Mouse (Mus musculus) liver, embryonic 14.5 days (tissue): ENCODE data around the gene Kif1a. TPM values are rescaled to one million over a fixed set of nuclear protein-coding genes. Genes with fewer than 3 reads are reported as not detected.
A peak's percentile ranks its signal among the peaks of the same experiment; 100 is the strongest.
"Not testable (repeated sequence)": the region's sequence is repeated elsewhere in the genome, so short reads cannot be mapped to it uniquely, and the experiment has no call there.

ENCODE experiments used
- ATAC-seq: fragments of 200-750 bp; cut with Nextera tagmentation; 2 replicates; pipeline ENCODE4 v1.8.0; 2017; ENCODE audit warnings: moderate number of reproducible peaks, mild to moderate bottlenecking, moderate library complexity; ENCODE audit not compliant: insufficient read depth
- DNase-seq, 3 experiments: peaks; one replicate each; pipeline ENCODE4 v3.0.0-alpha.2; 2012 to 2013; ENCODE audit warnings: low read depth in 3 of 3, low spot score in 3 of 3
- H3K27ac ChIP-seq: fragments of 300-500 bp; sonication (generic); 2 replicates; pipeline ENCODE4 v1.5.1; 2014; ENCODE audit warnings: moderate library complexity, mild to moderate bottlenecking, control low read depth, inconsistent platforms
- H3K27me3 ChIP-seq: fragments of 300-500 bp; sonication (generic); 2 replicates; pipeline ENCODE4 v1.6.1; 2014; ENCODE audit warnings: mild to moderate bottlenecking, low read length, moderate library complexity; ENCODE audit not compliant: control insufficient read depth, insufficient read depth
- H3K36me3 ChIP-seq: fragments of 300-500 bp; sonication (generic); replicated peaks from 2 replicates; pipeline ENCODE4 v1.6.1; 2014; ENCODE audit warnings: low read depth; ENCODE audit not compliant: control insufficient read depth, insufficient read depth
- H3K4me1 ChIP-seq, 2 experiments: fragments of 200-500 bp in 1 of 2; fragments of 300-500 bp in 1 of 2; sonication (generic) in 1 of 2; replicated peaks; 2 replicates each; pipeline ENCODE4 v1.6.1; 2012 to 2014; ENCODE audit warnings: antibody characterized with exemption in 1 of 2, inconsistent platforms in 1 of 2, low read length in 1 of 2; ENCODE audit not compliant: control insufficient read depth in 2 of 2, insufficient read depth in 2 of 2
- H3K4me2 ChIP-seq: fragments of 300-500 bp; sonication (generic); 2 replicates; pipeline ENCODE4 v1.6.1; 2014; ENCODE audit warnings: low read depth, mild to moderate bottlenecking, control low read depth, moderate library complexity
- H3K4me3 ChIP-seq, 2 experiments: fragments of 200-500 bp in 1 of 2; fragments of 300-500 bp in 1 of 2; sonication (generic) in 1 of 2; 2 replicates each; pipeline ENCODE4 v1.5.1; 2012 to 2014; ENCODE audit warnings: low read depth in 2 of 2, low read length in 2 of 2, mild to moderate bottlenecking in 2 of 2, control low read depth in 1 of 2, inconsistent platforms in 1 of 2, moderate library complexity in 1 of 2; ENCODE audit not compliant: insufficient read depth in 1 of 2
- H3K9ac ChIP-seq: fragments of 300-500 bp; sonication (generic); replicated peaks from 2 replicates; pipeline ENCODE4 v1.6.1; 2014; ENCODE audit warnings: mild to moderate bottlenecking, control low read depth, moderate library complexity
- H3K9me3 ChIP-seq: fragments of 300-500 bp; sonication (generic); 2 replicates; pipeline ENCODE4 v1.6.1; 2016; ENCODE audit warnings: low read length, mixed read lengths; ENCODE audit not compliant: control insufficient read depth
- CTCF ChIP-seq: IDR thresholded peaks from 2 replicates; pipeline ENCODE4 v1.5.1; 2016; ENCODE audit warnings: antibody characterized with exemption, low read depth, control low read depth
- EP300 ChIP-seq: IDR thresholded peaks from 2 replicates; pipeline ENCODE4 v1.6.1; 2016; ENCODE audit warnings: antibody characterized with exemption, low read depth
- WGBS: fragments of 180-500 bp; shearing (Covaris S2); extraction: QIAGEN DNeasy Blood & Tissue Kit; methylation state at CpG from one replicate; pipeline ENCODE4 v1.1.7; 2014; ENCODE audit not compliant: insufficient replicate concordance; 5-methylcytosine and 5-hydroxymethylcytosine counted together
- polyA plus RNA-seq, 2 experiments: library from polyadenylated mRNA; depleted of rRNA in 1 of 2; stranded (reverse) in 1 of 2; unstranded in 1 of 2; fragments of >200 nt; fragmentation: Nextera tagmentation in 1 of 2; extraction: Ambion mirVana in 1 of 2; gene quantifications; 2 replicates each; pipeline versions ENCODE4 v1.2.1 to v1.2.3; 2012 to 2014

The Kif1a gene
- polyA plus RNA-seq, 2 experiments = 0.07 to 0.27 TPM

DNA sequence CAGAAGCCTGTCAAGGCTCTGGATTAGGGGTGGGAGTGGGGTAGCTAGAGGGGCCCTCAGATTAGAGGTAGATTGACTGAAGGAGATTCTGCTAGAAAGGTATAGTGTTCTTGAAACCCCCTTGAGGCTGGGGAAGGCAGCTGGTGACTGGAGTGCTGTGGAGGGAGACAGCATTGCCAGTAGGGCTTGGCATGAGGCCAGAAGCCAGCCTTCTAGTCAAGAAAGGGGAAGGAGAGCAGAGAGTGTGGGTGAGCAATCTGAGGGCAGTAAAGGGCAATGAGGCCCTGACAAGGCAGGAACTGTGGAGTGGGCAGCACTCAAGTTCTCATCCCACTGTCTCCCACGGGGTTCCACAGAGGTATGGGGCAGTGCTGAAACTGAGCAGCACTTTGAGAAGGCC lies 128.9 kb downstream of the Kif1a start:
- Histone ChIP-seq H3K27me3 (no peaks in the 10 kb centered on the region), H3K4me1 (no peaks in the 10 kb centered on the region), H3K27ac (no peak overlapping the region), H3K9ac (no peak overlapping the region), H3K4me3 (no peak overlapping the region), H3K9me3 (no peaks in the 10 kb centered on the region), H3K36me3 (no peaks in the 10 kb centered on the region), H3K4me2 (no peak overlapping the region)
- TF ChIP-seq EP300 (no peak), CTCF (no peak)
- WGBS = 23% methylated on average over 1 of the region's 1 CpGs
- DNase-seq (peak in 2 of 3 experiments; percentile 14), ATAC-seq (no peak)

DNA sequence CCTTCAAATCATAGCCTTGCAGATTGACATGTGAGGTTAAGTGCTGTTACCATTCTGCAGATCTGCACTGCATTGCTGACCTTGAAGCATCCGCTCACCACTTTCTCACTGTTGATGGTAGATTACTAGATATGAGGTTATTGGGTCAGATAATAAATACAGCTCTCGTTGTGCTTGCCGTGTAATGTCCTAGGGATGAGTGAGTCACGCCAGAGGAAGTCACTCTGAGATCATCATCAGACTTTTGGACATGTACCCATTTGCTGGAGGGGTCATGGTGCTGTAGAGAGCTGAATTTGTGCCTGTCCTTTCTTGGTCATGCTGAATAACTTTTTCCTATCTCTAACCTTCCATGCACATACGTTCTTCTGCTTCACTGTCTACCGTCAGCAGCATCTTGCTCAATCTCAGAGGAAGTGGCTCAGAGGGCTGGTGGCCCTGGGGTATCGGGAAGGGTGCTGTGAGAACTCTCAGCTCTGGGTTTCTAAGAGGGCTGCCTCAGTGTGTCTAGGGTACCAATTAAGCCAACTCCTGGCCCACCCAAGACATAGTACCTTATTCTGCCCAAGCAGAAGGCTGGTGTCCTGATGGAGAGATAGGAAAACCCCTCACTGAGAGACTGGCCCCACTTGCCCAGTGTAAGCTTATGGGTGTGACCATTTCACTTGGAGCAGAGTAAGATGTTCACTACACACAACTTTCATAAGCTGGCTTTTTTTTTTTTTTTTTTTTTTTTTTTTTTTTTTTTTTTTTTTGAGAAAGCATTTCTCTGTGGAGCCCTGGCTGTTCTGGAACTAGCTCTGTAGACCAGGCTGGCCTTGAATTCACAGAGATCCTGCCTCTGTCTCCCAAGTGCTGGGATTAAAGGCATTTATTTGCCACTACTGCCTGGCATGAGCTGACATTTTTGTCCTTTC lies 129.6 kb downstream of the Kif1a start:
- no peak overlapping the region for H3K4me3 ChIP-seq
- H3K9me3 ChIP-seq = no peaks in the 10 kb centered on the region
- H3K27me3 ChIP-seq = no peaks in the 10 kb centered on the region
- H3K36me3 ChIP-seq = no peaks in the 10 kb centered on the region
- no peak overlapping the region for H3K27ac ChIP-seq
- TF ChIP-seq EP300 (no peak), CTCF (no peak)
- DNase-seq (peak in 1 of 3 experiments; percentile 27), ATAC-seq (no peak)
- 36% methylated on average over 7 of the region's 7 CpGs for WGBS
- no peak overlapping the region for H3K9ac ChIP-seq
- no peaks in the 10 kb centered on the region for H3K4me1 ChIP-seq
- H3K4me2 ChIP-seq = no peak overlapping the region

DNA sequence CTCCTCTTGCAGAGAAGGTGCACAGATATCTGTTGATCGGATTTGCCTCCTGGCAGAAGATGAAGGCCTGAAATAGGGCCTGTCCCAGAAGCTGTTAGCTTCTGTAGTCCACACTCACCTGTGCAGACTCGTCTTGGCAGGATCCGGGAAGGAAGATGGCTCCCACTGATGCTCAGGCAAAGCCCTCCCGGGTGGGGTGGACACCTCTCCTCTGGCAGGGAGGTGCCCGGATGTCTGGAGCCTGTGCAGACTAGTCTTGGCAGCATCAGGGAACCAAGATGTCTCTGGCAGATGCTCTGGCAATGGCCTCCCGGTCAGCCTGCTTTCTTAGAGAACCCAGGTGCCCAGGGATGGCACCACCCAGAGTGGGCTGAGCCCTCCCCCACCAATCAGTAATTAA lies 131.0 kb downstream of the Kif1a start:
- 66% methylated on average over 6 of the region's 6 CpGs for WGBS
- not testable (repeated sequence) for H3K27ac ChIP-seq, H3K9ac ChIP-seq, DNase-seq, ATAC-seq, H3K4me1 ChIP-seq, H3K4me3 ChIP-seq, H3K4me2 ChIP-seq, H3K36me3 ChIP-seq, H3K9me3 ChIP-seq, H3K27me3 ChIP-seq

Other genes starting within 250 kb of the Kif1a start
- gene Ankmy1, start 199.0 kb downstream of the Kif1a start, polyA plus RNA-seq (2012; rRNA removed) = 0.02 and 0.05 TPM in 2 replicates
- not detected in 2 replicates for gene Ankmy1, start 199.0 kb downstream of the Kif1a start, polyA plus RNA-seq (2014; fragmentation: Nextera tagmentation; extraction: Ambion mirVana)
- gene Dusp28, start 195.0 kb downstream of the Kif1a start, polyA plus RNA-seq (2012; rRNA removed) = 5.2 and 6.4 TPM in 2 replicates
- gene Dusp28, start 195.0 kb downstream of the Kif1a start, polyA plus RNA-seq (2014; fragmentation: Nextera tagmentation; extraction: Ambion mirVana) = 4.4 and 5.4 TPM in 2 replicates
- 10.7 and 15.3 TPM in 2 replicates for gene Rnpepl1, start 191.2 kb downstream of the Kif1a start, polyA plus RNA-seq (2012; rRNA removed)
- 8.7 and 10.7 TPM in 2 replicates for gene Rnpepl1, start 191.2 kb downstream of the Kif1a start, polyA plus RNA-seq (2014; fragmentation: Nextera tagmentation; extraction: Ambion mirVana)
- 7.4 and 8.8 TPM in 2 replicates for gene Capn10, start 167.6 kb downstream of the Kif1a start, polyA plus RNA-seq (2012; rRNA removed)
- gene Capn10, start 167.6 kb downstream of the Kif1a start, polyA plus RNA-seq (2014; fragmentation: Nextera tagmentation; extraction: Ambion mirVana) = 8.1 and 9.1 TPM in 2 replicates
- gene Gpr35, start 151.1 kb downstream of the Kif1a start, polyA plus RNA-seq (2012; rRNA removed) = 0.40 and 0.48 TPM in 2 replicates
- 0.57 and 0.76 TPM in 2 replicates for gene Gpr35, start 151.1 kb downstream of the Kif1a start, polyA plus RNA-seq (2014; fragmentation: Nextera tagmentation; extraction: Ambion mirVana)
- gene Aqp12, start 95.6 kb downstream of the Kif1a start, polyA plus RNA-seq (2012; rRNA removed) = not detected in 2 replicates
- not detected in 2 replicates for gene Aqp12, start 95.6 kb downstream of the Kif1a start, polyA plus RNA-seq (2014; fragmentation: Nextera tagmentation; extraction: Ambion mirVana)
- gene Agxt, start 33.3 kb upstream of the Kif1a start, polyA plus RNA-seq (2012; rRNA removed) = 2.5 and 3.0 TPM in 2 replicates
- 8.4 and 9.4 TPM in 2 replicates for gene Agxt, start 33.3 kb upstream of the Kif1a start, polyA plus RNA-seq (2014; fragmentation: Nextera tagmentation; extraction: Ambion mirVana)
- 0.07 and 0.11 TPM in 2 replicates for gene 2310007B03Rik, start 59.0 kb upstream of the Kif1a start, polyA plus RNA-seq (2012; rRNA removed)
- 0.09 and 0.21 TPM in 2 replicates for gene 2310007B03Rik, start 59.0 kb upstream of the Kif1a start, polyA plus RNA-seq (2014; fragmentation: Nextera tagmentation; extraction: Ambion mirVana)
- 0.01 and 0.02 TPM in 2 replicates for gene Crocc2, start 66.8 kb upstream of the Kif1a start, polyA plus RNA-seq (2012; rRNA removed)
- not detected in 2 replicates for gene Crocc2, start 66.8 kb upstream of the Kif1a start, polyA plus RNA-seq (2014; fragmentation: Nextera tagmentation; extraction: Ambion mirVana)
- gene Sned1, start 133.9 kb upstream of the Kif1a start, polyA plus RNA-seq (2012; rRNA removed) = 0.16 and 0.25 TPM in 2 replicates
- gene Sned1, start 133.9 kb upstream of the Kif1a start, polyA plus RNA-seq (2014; fragmentation: Nextera tagmentation; extraction: Ambion mirVana) = 0.06 and 0.25 TPM in 2 replicates
- 6.4 and 7.6 TPM in 2 replicates for gene Mterf4, start 204.0 kb upstream of the Kif1a start, polyA plus RNA-seq (2012; rRNA removed)
- gene Mterf4, start 204.0 kb upstream of the Kif1a start, polyA plus RNA-seq (2014; fragmentation: Nextera tagmentation; extraction: Ambion mirVana) = 7.7 and 8.0 TPM in 2 replicates
- 3.1 and 6.9 TPM in 2 replicates for gene Ppp1r7, start 240.9 kb upstream of the Kif1a start, polyA plus RNA-seq (2012; rRNA removed)
- gene Ppp1r7, start 240.9 kb upstream of the Kif1a start, polyA plus RNA-seq (2014; fragmentation: Nextera tagmentation; extraction: Ambion mirVana) = 33.2 and 33.8 TPM in 2 replicates
- gene Pask, start 241.5 kb upstream of the Kif1a start, polyA plus RNA-seq (2012; rRNA removed) = 5.1 and 6.3 TPM in 2 replicates
- 5.4 and 6.1 TPM in 2 replicates for gene Pask, start 241.5 kb upstream of the Kif1a start, polyA plus RNA-seq (2014; fragmentation: Nextera tagmentation; extraction: Ambion mirVana)